Mouse (Mus musculus): ENCODE results near the gene Ap1m2.
"Not testable (repeated sequence)": the region's sequence is repeated elsewhere in the genome, so short reads cannot be mapped to it uniquely, and the experiment has no call there.

Gene Ap1m2

DNA sequence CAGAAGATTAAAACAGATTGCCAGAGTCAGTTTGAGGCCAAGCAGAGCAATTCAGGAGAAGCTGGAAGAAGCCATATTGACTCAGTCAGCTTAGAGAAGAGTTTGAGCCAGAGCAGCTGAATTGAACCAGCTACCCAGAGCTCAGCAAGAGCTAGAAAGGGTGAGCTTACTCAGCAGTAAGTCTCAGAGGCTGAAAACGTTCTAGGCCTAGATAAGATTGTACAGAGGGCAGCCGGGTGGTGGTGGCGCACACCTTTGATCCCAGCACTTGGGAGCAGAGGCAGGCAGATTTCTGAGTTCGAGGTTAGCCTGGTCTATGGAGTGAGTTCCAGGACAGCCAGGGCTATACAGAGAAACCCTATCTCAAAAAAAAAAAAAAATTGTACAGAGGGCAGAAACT, 55.8 kb downstream of the Ap1m2 start:
- DNase-seq, result not testable (repeated sequence)

DNA sequence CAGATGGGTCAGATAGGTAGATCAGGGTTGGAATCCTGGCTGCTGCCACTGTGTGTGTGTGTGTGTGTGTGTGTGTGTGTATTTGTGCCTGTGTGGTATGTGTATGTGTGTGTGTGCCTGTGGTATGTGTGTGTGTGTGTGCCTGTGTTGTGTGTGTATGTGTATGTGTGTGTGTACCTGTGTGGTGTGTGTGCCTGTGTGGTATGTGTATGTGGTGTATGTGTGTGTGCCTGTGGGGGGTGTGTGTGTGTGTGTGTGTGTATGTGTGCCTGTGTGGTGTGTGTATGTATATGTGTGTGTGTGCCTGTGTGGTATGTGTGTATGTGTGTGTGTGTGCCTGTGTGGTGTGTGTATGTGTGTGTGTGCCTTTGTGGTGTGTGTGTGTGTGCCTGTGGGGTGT, 57.4 kb downstream of the Ap1m2 start:
- DNase-seq, result no peak

DNA sequence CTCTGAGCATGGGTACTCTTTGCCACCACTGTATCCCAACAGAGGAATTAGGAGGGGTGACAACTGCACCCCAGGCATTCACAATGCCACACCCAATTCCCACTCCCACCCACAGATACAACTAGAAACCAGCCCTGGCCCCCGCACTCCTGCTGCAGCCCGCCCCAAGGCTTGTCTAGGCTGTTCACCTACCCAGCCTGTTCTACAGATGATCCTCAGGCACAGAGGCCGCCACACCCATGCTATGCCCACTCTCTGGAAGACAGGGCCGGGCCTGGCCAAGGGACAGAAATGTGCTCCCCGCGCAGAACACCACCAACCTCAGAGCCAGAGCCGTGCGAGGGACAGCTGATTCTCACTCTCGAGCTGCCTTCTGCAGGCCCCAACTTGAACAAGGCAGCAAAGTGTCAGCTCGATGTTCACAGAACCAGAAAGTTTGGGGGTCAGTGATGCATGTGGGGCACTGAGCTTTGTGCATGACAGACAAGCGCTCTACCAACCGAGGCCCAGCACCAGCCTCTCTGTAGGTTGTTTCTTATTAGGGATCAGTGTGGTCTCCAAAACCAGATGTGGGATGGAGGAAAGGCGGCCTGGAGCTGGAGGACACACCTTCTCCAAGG, 60.9 kb downstream of the Ap1m2 start:
- no peak for DNase-seq

DNA sequence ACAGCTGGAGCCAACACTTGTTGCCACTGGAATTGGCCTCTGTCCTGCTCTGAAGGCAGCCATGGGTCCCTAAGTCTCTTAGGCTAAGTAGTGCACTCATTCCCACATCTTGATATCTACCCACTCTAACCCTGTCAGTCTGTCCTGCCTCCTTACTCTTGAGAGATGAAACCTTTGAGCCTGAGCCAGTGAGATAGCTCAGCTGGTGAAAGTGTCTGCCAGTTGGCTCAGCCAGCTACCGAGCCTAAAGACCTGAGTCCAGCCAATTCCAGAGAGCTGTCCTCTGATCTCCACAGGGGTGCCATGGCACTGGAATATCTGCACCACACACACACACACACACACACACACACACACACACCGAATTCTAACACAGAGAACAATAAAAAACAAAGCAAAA, 61.6 kb downstream of the Ap1m2 start:
- no peak for DNase-seq

DNA sequence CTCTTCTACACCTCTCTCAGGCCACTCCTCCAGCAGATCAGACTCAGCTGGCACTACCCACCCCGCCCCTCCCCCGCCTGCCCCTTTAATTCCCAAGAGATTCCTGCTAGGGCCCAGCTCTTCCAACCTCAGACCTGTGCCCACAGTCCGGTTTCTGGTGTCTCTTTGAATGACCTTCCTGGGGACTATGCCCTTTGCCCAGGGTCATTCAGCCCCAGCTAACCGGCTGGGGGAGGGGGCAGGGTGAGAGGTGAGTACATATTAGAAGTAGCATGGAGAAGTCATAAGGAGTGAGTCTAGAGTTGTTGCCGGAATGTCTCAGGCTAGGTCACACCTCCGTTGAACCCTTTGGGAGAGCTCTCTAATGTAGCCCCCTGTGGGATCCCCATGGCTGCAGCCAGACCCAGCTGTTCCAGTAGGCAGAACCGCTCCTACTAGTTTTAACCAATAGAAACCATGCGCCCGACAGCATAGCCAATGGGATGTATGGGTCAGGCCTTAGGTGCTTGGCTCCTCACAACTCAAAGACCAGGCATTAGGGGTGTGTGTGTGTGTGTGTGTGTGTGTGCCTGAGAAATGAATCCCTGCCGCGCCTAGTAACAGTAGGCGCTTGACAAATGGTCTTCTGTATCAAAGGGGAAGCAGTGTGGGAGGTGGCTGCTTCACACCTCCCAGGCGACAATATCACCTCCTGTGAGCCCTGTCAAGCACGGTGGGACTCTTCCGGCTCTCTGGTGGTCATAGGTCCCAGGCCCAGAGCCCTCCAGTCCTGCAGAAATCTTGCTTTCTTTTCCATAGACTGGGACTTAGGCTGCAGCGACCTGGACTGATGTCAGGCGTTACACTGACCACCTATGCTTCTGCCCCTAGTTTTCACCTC, 62.3 kb downstream of the Ap1m2 start:
- DNase-seq, result no peak

DNA sequence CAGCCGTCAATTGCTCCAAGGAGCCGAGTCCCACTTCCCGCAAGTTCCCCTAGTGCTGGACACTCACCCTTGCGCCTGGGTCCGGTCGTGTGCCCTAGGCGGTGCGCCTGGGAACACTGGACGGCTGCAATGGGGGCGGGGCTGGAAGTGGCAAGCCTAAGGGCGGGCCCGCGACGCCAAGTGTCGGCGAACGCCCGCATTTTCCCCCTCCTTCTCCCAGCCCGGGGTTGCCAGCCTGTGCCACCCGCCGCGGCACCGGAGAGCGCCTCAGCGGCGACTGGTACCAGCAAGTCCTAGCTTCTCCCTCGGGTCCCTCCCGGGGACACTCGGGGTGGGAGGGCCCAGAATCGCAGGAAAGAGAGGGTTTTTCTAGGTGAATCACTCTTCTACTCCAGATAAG, 63.8 kb downstream of the Ap1m2 start, which contains the start of gene S1pr5:
Gene S1pr5 (minus strand): TSS at position 118 of the 400 bp plus-strand sequence.
- peak; percentile 55 to 69 for DNase-seq

DNA sequence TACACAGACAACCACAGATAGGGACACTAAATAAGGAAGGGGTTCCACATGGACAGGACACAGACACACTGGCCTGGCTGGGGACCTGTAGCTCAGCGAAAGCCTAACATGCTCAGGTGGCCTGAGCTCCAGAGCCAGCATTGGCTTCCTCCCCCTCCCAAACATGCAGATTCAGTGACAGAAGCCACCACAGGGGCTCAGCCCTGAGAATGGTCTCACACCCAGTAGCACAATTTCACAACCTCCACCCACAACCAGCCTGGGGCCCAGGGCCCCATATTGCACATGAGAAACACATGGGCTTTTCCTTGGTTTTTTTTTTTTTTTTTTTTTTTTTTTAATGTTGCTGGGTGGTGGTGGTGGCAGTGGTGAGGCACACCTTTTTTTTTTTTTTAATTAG, 65.8 kb downstream of the Ap1m2 start:
- DNase-seq, result no peak

DNA sequence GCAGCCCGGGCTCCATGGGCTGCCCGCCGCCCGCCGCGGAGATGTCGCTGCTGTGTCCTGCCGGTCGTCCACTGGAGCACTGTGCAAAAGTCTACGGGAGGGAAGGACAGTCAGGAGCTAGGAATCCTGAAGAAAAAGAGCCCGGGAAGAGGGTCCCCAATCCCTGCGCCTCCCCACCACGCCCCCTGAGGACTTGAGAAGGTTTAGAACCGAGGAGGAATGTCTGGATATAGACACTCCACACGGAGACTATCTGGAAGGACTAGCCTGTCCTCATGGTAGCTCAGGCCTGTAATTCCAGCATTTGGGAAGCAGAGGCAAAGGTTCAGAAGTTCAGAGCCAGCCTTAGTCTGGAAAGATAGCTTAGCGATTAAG, 67.0 kb downstream of the Ap1m2 start:
- no peak for DNase-seq

DNA sequence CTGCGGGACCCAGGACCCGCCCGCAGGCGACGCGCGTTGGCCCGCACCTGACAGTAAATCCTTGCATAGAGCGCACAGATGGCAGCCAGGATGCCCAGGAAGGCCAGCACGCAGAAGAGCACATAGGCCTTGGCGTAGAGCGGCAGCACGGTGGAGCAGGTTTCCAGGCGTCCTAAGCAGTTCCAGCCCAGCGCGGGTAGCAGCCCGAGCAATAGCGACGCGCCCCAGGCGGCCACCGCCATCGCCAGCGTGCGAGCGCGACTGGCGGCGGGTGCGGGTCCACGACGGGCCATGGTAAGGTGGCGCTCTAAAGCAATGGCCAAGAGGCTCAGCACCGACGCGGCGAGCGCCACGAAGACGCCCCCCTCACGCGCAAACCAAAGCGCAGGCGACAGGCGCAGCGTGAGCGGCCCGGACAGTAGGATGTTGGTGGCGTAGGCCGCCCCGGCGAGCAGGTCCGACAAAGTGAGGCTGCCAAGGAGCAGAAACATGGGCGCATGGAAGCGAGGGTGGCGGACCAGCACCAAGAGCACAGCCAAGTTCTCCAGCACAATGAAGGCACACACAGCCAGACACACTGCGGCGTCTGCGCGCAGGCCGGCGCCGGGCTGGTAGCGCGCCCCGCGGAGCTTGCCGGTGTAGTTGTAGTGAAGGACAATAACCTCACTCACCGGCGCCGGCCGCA, 67.6 kb downstream of the Ap1m2 start:
- peak; percentile 44 to 59 for DNase-seq
